Mouse (Mus musculus): Measurements from ENCODE around the gene Uqcrq.

GRCm38 (mm10) chr11:53452396-53452795, 21.8 kb upstream of the Uqcrq start:
- TF ChIP-seq CTCF (IDR thresholded peaks at IDR 0.05 in 2 of 3, conservative IDR thresholded peaks at IDR 0.05 in 1 of 3; ENCODE audit: control insufficient read depth in 1 of 3, insufficient read depth in 1 of 3, low read depth in 2 of 3, low read length in 3 of 3, poor library complexity in 1 of 3, severe bottlenecking in 1 of 3) (no peak), USF1 (IDR thresholded peaks at IDR 0.05; ENCODE audit: low read depth, low read length) (no peak), ZNF384 (IDR thresholded peaks at IDR 0.05; ENCODE audit: low read depth, low read length) (no peak), JUND (IDR thresholded peaks at IDR 0.05; ENCODE audit: low read depth, low read length) (no peak), NELFE (IDR thresholded peaks at IDR 0.05; ENCODE audit: low read depth, low read length) (no peak), HCFC1 (IDR thresholded peaks at IDR 0.05; ENCODE audit: low read depth, low read length) (no peak), MXI1 (IDR thresholded peaks at IDR 0.05; ENCODE audit: low read depth, low read length) (no peak)

All from MEL (cell line).